Mouse (Mus musculus) T-helper 2 cell (primary cell): Measurements from ENCODE around the gene Pdcd7.

Experiments
- in situ Hi-C: fragments of 300-600 bp; cut with MboI, MseI; formaldehyde crosslinking; loops from one replicate; pipeline ENCODE4 v1.15.1; 2025; ENCODE audit warnings: high pct_unique_total_duplicates

Gene Pdcd7

GRCm38 (mm10) chr9:65394360-65394759 lies 48.5 kb downstream of the Pdcd7 start:
- in situ Hi-C loops, result no loop called here

- in situ Hi-C loops, result no loop called here
Measured at GRCm38 (mm10) chr9:65398279-65398678, 52.4 kb downstream of the Pdcd7 start, which contains the start of gene Rasl12. Gene Rasl12 (plus strand): TSS chr9:65398506.

GRCm38 (mm10) chr9:65399934-65400333 lies 54.0 kb downstream of the Pdcd7 start:
- in situ Hi-C loops, result no loop called here

GRCm38 (mm10) chr9:65404331-65405183 lies 58.7 kb downstream of the Pdcd7 start:
- in situ Hi-C loops, result no loop called here

GRCm38 (mm10) chr9:65405184-65405449 lies 59.2 kb downstream of the Pdcd7 start:
- in situ Hi-C loops, result no loop called here

- in situ Hi-C loops, result no loop called here
Measured at GRCm38 (mm10) chr9:65407327-65407726, 61.4 kb downstream of the Pdcd7 start.

- in situ Hi-C loops, result no loop called here
Measured at GRCm38 (mm10) chr9:65407861-65408260, 62.0 kb downstream of the Pdcd7 start.

GRCm38 (mm10) chr9:65408871-65409295 lies 63.0 kb downstream of the Pdcd7 start:
- in situ Hi-C loops, result no loop called here
